ENCODE assay signal across 15 mouse cellular contexts in the genomic region with DNA sequence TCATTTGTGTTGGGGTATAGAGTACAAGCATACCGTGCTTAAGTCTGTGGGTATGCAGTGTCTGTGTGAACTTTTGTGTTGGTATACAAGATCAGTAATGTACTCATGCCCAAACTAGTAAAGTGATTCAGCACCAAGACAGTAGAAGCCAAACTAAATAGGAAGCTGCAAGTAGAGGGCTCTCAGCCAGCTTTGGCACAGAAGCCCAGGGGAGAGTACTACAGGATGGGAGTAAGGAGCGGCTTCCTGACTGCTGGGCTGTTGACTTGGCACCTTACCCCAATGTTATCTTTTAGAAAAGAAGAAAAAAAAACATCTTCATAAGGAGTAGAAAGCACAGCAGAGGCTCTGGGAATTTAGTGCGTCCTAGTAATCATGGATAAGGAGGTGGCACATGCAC.
DNase-seq lines count a peak whose midpoint lies in the region; ATAC-seq and TF ChIP-seq lines count a peak whose summit lies in the region.
"Had no signal": no experiment of that assay in that cellular context is flagged by ENCODE, and none has a peak within 500 bp of the region (broad histone marks: within the 10 kb centered on the region; RNA-seq: fewer than 3 reads in every experiment).

No protein-coding gene starts in this region.

- TF ChIP-seq EP300 in heart, postnatal 0 days (IDR thresholded peaks at IDR 0.05; ENCODE audit: low read depth): no peak

- no peak for TF ChIP-seq CTCF in kidney, adult 2 months (conservative IDR thresholded peaks at IDR 0.05; ENCODE audit: insufficient read depth, insufficient read length, low read depth, low read length)
- TF ChIP-seq CTCF in lung, embryonic 14.5 days (IDR thresholded peaks at IDR 0.05; ENCODE audit: low read depth): no peak
- TF ChIP-seq CTCF in lung, adult 2 months (IDR thresholded peaks at IDR 0.05; ENCODE audit: insufficient read depth, low read length): no peak
- no peak for TF ChIP-seq CTCF in heart, postnatal 0 days (IDR thresholded peaks at IDR 0.05; ENCODE audit: low read depth)

- H3K9ac ChIP-seq in lung, embryonic 14.5 days: no peak overlapping the region
- no peak overlapping the region for H3K9ac ChIP-seq in heart, postnatal 0 days (replicated peaks; ENCODE audit: low read depth, low read length)
- H3K9ac ChIP-seq: forebrain, embryonic 12.5 days; kidney, embryonic 15.5 days; limb, embryonic 15.5 days; liver, embryonic 15.5 days had no signal

- H3K4me1 ChIP-seq in kidney, adult 2 months (ENCODE audit: control insufficient read depth, insufficient read depth, low read length): no peaks in the 10 kb centered on the region
- no peaks in the 10 kb centered on the region for H3K4me1 ChIP-seq in lung, embryonic 14.5 days (ENCODE audit: insufficient read depth)
- H3K4me1 ChIP-seq in lung, adult 2 months (ENCODE audit: control insufficient read depth, insufficient read depth, low read length): no peaks in the 10 kb centered on the region; the same call in 1 of the 2 replicates
- no peaks in the 10 kb centered on the region for H3K4me1 ChIP-seq in heart, postnatal 0 days (ENCODE audit: control insufficient read depth, insufficient read depth)
- H3K4me1 ChIP-seq: forebrain, embryonic 12.5 days; limb, embryonic 15.5 days; liver, embryonic 15.5 days had no signal

- no peak for ATAC-seq in lung, embryonic 14.5 days (ENCODE audit: insufficient read depth)
- peak; percentile 51; the same call in 1 of the 2 replicates for ATAC-seq in heart, postnatal 0 days (ENCODE audit: insufficient read depth, low read depth)
- ATAC-seq: midbrain, embryonic 16.5 days had no signal

- H3K4me2 ChIP-seq in lung, embryonic 14.5 days: no peak overlapping the region
- H3K4me2 ChIP-seq in heart, postnatal 0 days (ENCODE audit: low read depth, low read length): no peak overlapping the region
- H3K4me2 ChIP-seq: forebrain, embryonic 12.5 days; kidney, embryonic 15.5 days; limb, embryonic 15.5 days; liver, embryonic 15.5 days had no signal

- no peaks in the 10 kb centered on the region for H3K9me3 ChIP-seq in lung, embryonic 14.5 days (ENCODE audit: low read depth, low read length)
- no peaks in the 10 kb centered on the region for H3K9me3 ChIP-seq in heart, postnatal 0 days (replicated peaks; ENCODE audit: control insufficient read depth, low read length)
- H3K9me3 ChIP-seq: forebrain, embryonic 12.5 days; kidney, embryonic 15.5 days; limb, embryonic 15.5 days; liver, embryonic 15.5 days had no signal

- H3K4me3 ChIP-seq in kidney, adult 2 months (ENCODE audit: insufficient read depth, low read depth, low read length): no peak overlapping the region
- H3K4me3 ChIP-seq in lung, embryonic 14.5 days (ENCODE audit: low read depth, low read length): no peak overlapping the region
- H3K4me3 ChIP-seq in lung, adult 2 months (replicated peaks; ENCODE audit: extremely low read depth, low read depth, low read length): no peak overlapping the region
- no peak overlapping the region for H3K4me3 ChIP-seq in heart, postnatal 0 days (ENCODE audit: low read depth, low read length)
- H3K4me3 ChIP-seq: forebrain, embryonic 12.5 days; kidney, embryonic 15.5 days; limb, embryonic 15.5 days; liver, embryonic 15.5 days had no signal

- peak; percentile 30 for DNase-seq in kidney, adult 2 months
- no peak for DNase-seq in kidney, adult 9 months
- peak; percentile 23 for DNase-seq in lung, embryonic 14.5 days
- no peak for DNase-seq in lung, adult 2 months
- DNase-seq in heart, postnatal 0 days (ENCODE audit: low spot score): peak; percentile 19
- DNase-seq in lung, postnatal 10 days: peak; percentile 39
- DNase-seq in ovary, postnatal 14 days (ENCODE audit: low spot score): no peak
- DNase-seq: cerebellum, adult 9-10 months; gastrocnemius, postnatal 10 days; retina, postnatal 1 day had no signal

- no peak for TF ChIP-seq POLR2A in kidney, adult 2 months (IDR thresholded peaks at IDR 0.05; ENCODE audit: low read depth, low read length)
- TF ChIP-seq POLR2A in lung, adult 2 months (IDR thresholded peaks at IDR 0.05; ENCODE audit: borderline replicate concordance, extremely low read depth, low read depth, low read length): no peak

- no peak overlapping the region for H3K27ac ChIP-seq in kidney, adult 2 months (ENCODE audit: insufficient read depth, low read depth, low read length)
- no peak overlapping the region for H3K27ac ChIP-seq in lung, embryonic 14.5 days (ENCODE audit: low read depth)
- no peak overlapping the region for H3K27ac ChIP-seq in heart, postnatal 0 days (ENCODE audit: low read depth)
- H3K27ac ChIP-seq: forebrain, embryonic 12.5 days; kidney, embryonic 15.5 days; limb, embryonic 15.5 days; liver, embryonic 15.5 days had no signal

- WGBS in kidney, adult 2 months: 72% methylated on average over 3 of the region's 3 CpGs
- WGBS in lung, embryonic 14.5 days: 69% methylated on average over 3 of the region's 3 CpGs
- 56% methylated on average over 3 of the region's 3 CpGs for WGBS in lung, adult 2 months
- 52% methylated on average over 3 of the region's 3 CpGs for WGBS in heart, postnatal 0 days

- H3K27me3 ChIP-seq in kidney, adult 2 months (replicated peaks; ENCODE audit: control insufficient read depth, insufficient read depth, low read length): no peaks in the 10 kb centered on the region
- H3K27me3 ChIP-seq in lung, embryonic 14.5 days (ENCODE audit: insufficient read depth, low read length): no peaks in the 10 kb centered on the region
- no peaks in the 10 kb centered on the region for H3K27me3 ChIP-seq in heart, postnatal 0 days (ENCODE audit: control insufficient read depth, insufficient read depth, low read length)
- H3K27me3 ChIP-seq: limb, embryonic 15.5 days; liver, embryonic 15.5 days had no signal

- no peaks in the 10 kb centered on the region for H3K36me3 ChIP-seq in kidney, adult 2 months (ENCODE audit: control insufficient read depth, insufficient read depth, low read length)
- H3K36me3 ChIP-seq in lung, embryonic 14.5 days (ENCODE audit: insufficient read depth): no peaks in the 10 kb centered on the region
- H3K36me3 ChIP-seq in heart, postnatal 0 days (replicated peaks; ENCODE audit: control insufficient read depth, insufficient read depth, low read length): no peaks in the 10 kb centered on the region
- H3K36me3 ChIP-seq: forebrain, embryonic 12.5 days; kidney, embryonic 15.5 days; limb, embryonic 15.5 days; liver, embryonic 15.5 days had no signal

Comparison
In these comparisons a context has a peak if more than half of its experiments do, and no peak if none do; other contexts are left out.
1. DNase-seq: peak in kidney, adult 2 months (single experiment), lung, embryonic 14.5 days (single experiment), heart, postnatal 0 days (single experiment) and lung, postnatal 10 days (single experiment); none in kidney, adult 9 months (single experiment), lung, adult 2 months (single experiment) and ovary, postnatal 14 days (single experiment).